Mouse (Mus musculus) midbrain, embryonic 15.5 days (tissue): ENCODE measurements around the gene Unc5cl. TPM values are rescaled to one million over a fixed set of nuclear protein-coding genes. Genes with fewer than 3 reads are reported as not detected.

Experiments used
- ATAC-seq: fragments of 200-750 bp; cut with Nextera tagmentation; replicated peaks from 2 replicates; pipeline ENCODE4 v1.8.0; 2017; ENCODE audit warnings: moderate TSS enrichment
- H3K27ac ChIP-seq: fragments of 300-500 bp; sonication (generic); 2 replicates; pipeline ENCODE4 v1.5.1; 2015; ENCODE audit warnings: mild to moderate bottlenecking, inconsistent platforms
- H3K27me3 ChIP-seq: fragments of 300-500 bp; sonication (generic); replicated peaks from 2 replicates; pipeline ENCODE4 v1.6.1; 2015; ENCODE audit warnings: inconsistent platforms
- H3K36me3 ChIP-seq: fragments of 300-500 bp; sonication (generic); replicated peaks from 2 replicates; pipeline ENCODE4 v1.6.1; 2015; ENCODE audit warnings: inconsistent platforms
- H3K4me1 ChIP-seq: fragments of 300-500 bp; sonication (generic); 2 replicates; pipeline ENCODE4 v1.6.1; 2015; ENCODE audit warnings: inconsistent platforms
- H3K4me2 ChIP-seq: fragments of 300-500 bp; sonication (generic); 2 replicates; pipeline ENCODE4 v1.6.1; 2015; ENCODE audit warnings: inconsistent platforms, mild to moderate bottlenecking, moderate library complexity
- H3K4me3 ChIP-seq: fragments of 300-500 bp; sonication (generic); 2 replicates; pipeline ENCODE4 v1.5.1; 2015; ENCODE audit warnings: mild to moderate bottlenecking, inconsistent platforms
- H3K9ac ChIP-seq: fragments of 300-500 bp; sonication (generic); 2 replicates; pipeline ENCODE4 v1.6.1; 2015; ENCODE audit warnings: mild to moderate bottlenecking, inconsistent platforms
- H3K9me3 ChIP-seq: fragments of 300-500 bp; sonication (generic); 2 replicates; pipeline ENCODE4 v1.6.1; 2016; ENCODE audit warnings: inconsistent platforms
- WGBS: fragments of 180-500 bp; shearing (Covaris S2); methylation state at CpG from one replicate; pipeline ENCODE4 v1.1.7; 2015; ENCODE audit warnings: mixed read lengths; 5-methylcytosine and 5-hydroxymethylcytosine counted together
- polyA plus RNA-seq: library from polyadenylated mRNA; unstranded; fragments of >200 nt; fragmentation: Nextera tagmentation; extraction: Ambion mirVana; gene quantifications from 2 replicates; pipeline ENCODE4 v1.2.1, GENCODE M21; 2015

Gene Unc5cl
- polyA plus RNA-seq, 1 experiment from 2014 or later = 0.22 TPM

DNA sequence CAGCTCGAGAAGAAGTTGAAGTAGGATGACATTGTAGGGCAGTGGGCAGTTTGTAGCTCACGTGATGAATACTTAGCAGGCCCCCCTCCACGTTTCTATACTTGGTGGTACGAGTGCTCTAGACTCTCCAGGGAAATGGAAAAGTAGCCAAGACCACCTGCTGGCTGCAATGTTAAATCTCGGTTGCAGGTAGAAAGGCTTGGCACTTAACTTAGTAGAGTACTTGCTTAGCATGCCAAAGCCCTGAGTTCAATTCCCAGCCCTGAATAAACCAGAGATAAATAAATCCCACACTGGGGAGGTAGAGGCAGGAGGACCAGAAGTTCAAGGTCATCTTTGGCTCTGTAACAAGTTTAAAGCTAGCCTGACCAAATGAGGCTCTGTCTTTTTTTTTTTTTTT lies 20.2 kb upstream of the Unc5cl start:
- no peak overlapping the region for H3K27ac ChIP-seq
- H3K27me3 ChIP-seq = no peaks in the 10 kb centered on the region
- H3K9ac ChIP-seq = no peak overlapping the region
- no peaks in the 10 kb centered on the region; the same call in 1 of the 2 replicates for H3K4me1 ChIP-seq
- no peak overlapping the region for H3K4me2 ChIP-seq
- ATAC-seq = no peak
- 82% methylated on average over 5 of the region's 5 CpGs for WGBS
- no peak overlapping the region for H3K4me3 ChIP-seq
- H3K36me3 ChIP-seq = no peaks in the 10 kb centered on the region
- no peaks in the 10 kb centered on the region for H3K9me3 ChIP-seq

DNA sequence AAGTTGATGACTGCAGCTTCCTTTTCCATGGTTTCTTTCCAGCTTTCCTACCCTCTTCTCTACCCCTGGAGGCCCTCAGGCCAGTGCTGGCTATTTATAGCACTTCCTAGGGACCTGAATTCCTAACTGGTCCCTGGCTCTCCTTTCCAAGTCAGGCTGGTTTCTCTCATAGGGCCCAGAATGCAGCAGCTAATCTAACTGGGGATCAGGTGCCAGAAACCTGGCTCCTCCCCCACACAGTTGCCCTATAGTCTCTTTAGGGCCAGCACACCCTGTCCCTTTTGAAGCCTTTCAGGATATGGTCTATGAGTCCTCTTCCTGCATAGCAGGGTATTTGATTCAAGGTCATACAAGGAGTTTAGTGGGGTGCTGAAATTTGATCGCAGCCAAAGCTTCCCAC lies 18.2 kb upstream of the Unc5cl start:
- 79% methylated on average over 1 of the region's 1 CpGs for WGBS

DNA sequence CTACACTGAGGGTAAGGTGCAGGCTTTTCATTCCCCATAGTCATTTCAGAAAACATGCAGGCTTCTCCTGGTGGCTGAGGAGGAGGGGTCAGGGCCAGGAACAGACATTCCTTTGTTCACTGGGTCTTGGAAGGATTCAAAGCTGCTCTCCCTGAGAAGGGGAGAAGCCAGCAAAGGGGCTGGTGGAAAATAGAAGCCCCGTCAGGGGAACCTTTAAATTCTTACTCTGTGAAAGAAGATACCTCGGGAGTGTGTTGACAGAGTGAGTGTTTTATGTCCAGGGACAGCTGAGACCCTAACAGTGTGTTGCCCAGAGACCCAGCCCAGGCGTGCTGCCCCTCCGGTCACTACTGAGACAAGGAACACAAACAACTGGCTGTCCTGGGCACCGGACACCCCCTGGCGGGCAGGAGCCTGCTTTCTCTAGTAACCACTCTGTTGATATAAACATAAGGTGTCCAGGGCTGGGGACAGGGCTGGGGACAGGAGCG lies 17.2 kb upstream of the Unc5cl start:
- peak; percentile 24; the same call in 1 of the 2 replicates for ATAC-seq
- no peaks in the 10 kb centered on the region for H3K9me3 ChIP-seq
- no peaks in the 10 kb centered on the region; the same call in 1 of the 2 replicates for H3K4me1 ChIP-seq
- no peak overlapping the region for H3K9ac ChIP-seq
- H3K4me3 ChIP-seq = no peak overlapping the region
- WGBS = 40% methylated on average over 7 of the region's 7 CpGs
- H3K27ac ChIP-seq = 0 out of 2 replicates have a peak overlapping the region, but pooled peaks have one; percentile 19
- H3K27me3 ChIP-seq = no peaks in the 10 kb centered on the region
- H3K4me2 ChIP-seq = no peak overlapping the region
- no peaks in the 10 kb centered on the region for H3K36me3 ChIP-seq

More for the DNA sequence above, 18.2 kb upstream of the Unc5cl start:
- no peaks in the 10 kb centered on the region for H3K9me3 ChIP-seq
- no peak for ATAC-seq
- H3K27ac ChIP-seq = no peak overlapping the region
- no peaks in the 10 kb centered on the region; the same call in 1 of the 2 replicates for H3K4me1 ChIP-seq
- H3K36me3 ChIP-seq = no peaks in the 10 kb centered on the region
- H3K9ac ChIP-seq = no peak overlapping the region
- no peak overlapping the region for H3K4me3 ChIP-seq
- no peak overlapping the region for H3K4me2 ChIP-seq
- H3K27me3 ChIP-seq = no peaks in the 10 kb centered on the region

DNA sequence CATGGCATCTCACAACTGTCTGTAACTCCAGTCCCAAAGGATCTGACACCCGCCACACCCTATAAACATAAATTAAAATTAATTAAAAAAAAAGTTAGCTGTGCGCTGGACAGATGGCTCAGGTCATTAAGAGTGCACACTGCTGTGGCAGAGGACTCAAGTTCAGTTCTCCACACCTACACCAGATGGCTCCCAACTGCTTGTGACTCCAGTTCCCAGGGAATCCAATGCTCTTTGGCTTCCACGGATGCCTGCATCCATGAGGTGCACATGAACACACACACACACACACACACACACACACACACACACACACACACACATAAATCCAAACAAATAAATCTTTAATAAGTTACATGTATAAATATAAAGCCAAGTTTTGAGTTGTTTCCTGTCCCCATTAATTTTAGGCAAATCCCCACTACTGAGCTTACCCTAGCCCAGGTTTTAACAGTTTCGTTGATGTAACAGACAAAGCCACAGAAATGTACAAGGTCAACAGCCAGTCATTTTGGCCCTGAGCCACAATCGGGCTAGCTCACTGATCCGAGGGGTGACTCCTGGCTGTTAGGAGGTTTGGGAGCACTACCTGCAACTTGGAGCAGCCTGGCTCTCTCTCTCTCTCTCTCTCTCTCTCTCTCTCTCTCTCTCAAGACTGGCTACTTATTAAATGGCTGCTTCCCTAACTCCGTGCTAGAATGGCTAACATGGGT lies 11.8 kb upstream of the Unc5cl start:
- ATAC-seq = no peak
- Histone ChIP-seq H3K4me3 (no peak overlapping the region), H3K27me3 (no peaks in the 10 kb centered on the region), H3K4me2 (no peak overlapping the region), H3K9me3 (no peaks in the 10 kb centered on the region), H3K36me3 (no peaks in the 10 kb centered on the region), H3K4me1 (no peaks in the 10 kb centered on the region), H3K27ac (no peak overlapping the region), H3K9ac (no peak overlapping the region)
- 68% methylated on average over 7 of the region's 7 CpGs for WGBS

DNA sequence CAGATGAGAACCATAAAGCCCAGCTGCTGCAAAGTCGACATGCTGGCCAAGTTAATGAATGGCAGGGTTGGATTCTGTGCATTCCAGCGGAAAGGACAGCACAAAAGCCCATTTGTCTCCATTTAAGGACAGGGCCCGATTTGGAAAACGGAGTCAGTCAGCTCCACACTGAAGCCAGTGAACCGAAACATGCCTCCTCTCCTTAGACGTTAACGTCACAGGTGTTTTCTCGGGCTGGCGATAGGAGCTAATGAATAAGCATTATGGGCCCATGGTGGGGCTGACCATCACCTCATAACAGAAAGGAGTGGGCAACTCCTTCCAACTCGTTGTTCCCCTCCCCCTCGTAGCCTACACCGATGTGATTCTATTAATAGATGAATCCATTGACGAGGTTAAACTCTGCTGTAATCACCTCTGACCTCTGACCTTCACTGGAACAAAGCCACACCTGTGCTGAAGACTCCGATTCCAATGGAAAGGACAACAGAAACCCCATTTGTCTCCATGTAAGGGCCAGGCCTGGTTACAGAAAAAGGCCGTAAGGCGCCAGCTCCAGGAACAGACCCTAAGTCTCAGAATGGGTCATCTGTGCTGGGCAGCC lies 11.1 kb upstream of the Unc5cl start:
- no peak for ATAC-seq
- 64% methylated on average over 16 of the region's 16 CpGs for WGBS

DNA sequence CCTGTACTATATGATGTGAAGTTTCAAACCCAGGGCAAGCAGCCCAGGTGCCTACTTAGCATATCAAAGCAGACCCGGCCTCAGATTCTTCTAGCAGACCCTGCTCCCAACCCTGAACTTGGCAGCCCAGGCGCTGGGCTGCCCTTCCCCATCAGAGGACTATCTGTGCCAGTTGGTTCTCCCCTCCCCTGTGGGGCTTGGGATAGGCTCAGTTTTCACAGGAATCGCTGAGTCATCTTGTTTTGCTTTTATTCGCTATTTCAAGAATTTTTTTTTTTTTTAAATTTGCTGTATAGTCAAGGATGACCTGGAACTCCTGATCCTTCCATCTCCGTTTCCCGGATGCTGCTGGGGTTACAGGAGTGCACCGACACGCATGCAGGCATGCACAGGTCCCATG lies 7.0 kb upstream of the Unc5cl start:
- peaks cover 4% of the 10 kb centered on the region; the same call in 1 of the 2 replicates for H3K4me1 ChIP-seq
- H3K4me3 ChIP-seq = no peak overlapping the region
- H3K27me3 ChIP-seq = no peaks in the 10 kb centered on the region
- H3K27ac ChIP-seq = no peak overlapping the region
- H3K9ac ChIP-seq = no peak overlapping the region
- H3K4me2 ChIP-seq = no peak overlapping the region
- no peaks in the 10 kb centered on the region for H3K36me3 ChIP-seq
- ATAC-seq = no peak
- H3K9me3 ChIP-seq = no peaks in the 10 kb centered on the region
- 77% methylated on average over 8 of the region's 8 CpGs for WGBS

More for the DNA sequence above, 11.1 kb upstream of the Unc5cl start:
- Histone ChIP-seq H3K4me2 (no peak overlapping the region), H3K4me3 (no peak overlapping the region), H3K27ac (no peak overlapping the region), H3K9ac (no peak overlapping the region), H3K27me3 (no peaks in the 10 kb centered on the region), H3K9me3 (no peaks in the 10 kb centered on the region), H3K4me1 (no peaks in the 10 kb centered on the region), H3K36me3 (no peaks in the 10 kb centered on the region)

DNA sequence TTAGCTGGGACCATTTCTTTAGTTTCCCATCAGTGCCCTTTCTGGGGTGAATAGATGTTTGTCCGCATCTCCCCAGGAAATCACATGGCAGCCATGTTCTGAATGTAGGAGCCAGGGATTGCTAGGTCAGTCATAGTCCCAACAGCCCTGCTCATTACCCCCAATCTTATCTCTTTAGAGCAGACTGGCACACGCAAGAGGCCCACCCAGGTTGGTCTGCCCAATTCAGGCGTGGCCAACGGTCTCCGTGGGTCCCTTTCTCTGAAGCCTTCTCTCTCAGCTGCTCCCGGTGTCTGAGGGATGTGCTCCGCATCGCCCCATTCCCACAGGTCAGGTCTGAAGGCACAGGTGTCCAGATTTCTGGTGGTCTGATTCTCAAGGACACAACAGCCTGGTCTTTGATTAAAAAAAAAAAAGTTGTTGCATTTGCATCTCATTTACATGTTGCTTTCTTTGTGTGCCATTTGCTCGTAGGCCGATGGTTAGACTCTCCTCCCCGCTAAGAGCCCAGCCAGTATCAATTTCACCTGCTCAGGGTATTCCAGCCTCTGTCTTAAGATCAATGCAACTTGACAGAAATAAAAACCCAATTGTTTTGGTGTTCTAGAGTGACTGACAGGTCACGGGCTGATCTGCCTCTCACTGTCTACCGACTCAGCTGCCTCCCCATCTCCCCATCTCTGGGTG lies 3.9 kb upstream of the Unc5cl start:
- Histone ChIP-seq H3K4me3 (no peak overlapping the region), H3K4me1 (peaks cover 4% of the 10 kb centered on the region; the same call in 1 of the 2 replicates), H3K36me3 (no peaks in the 10 kb centered on the region), H3K9me3 (no peaks in the 10 kb centered on the region), H3K27me3 (no peaks in the 10 kb centered on the region), H3K9ac (no peak overlapping the region), H3K27ac (no peak overlapping the region), H3K4me2 (no peak overlapping the region)
- ATAC-seq = no peak
- WGBS = 68% methylated on average over 13 of the region's 13 CpGs

DNA sequence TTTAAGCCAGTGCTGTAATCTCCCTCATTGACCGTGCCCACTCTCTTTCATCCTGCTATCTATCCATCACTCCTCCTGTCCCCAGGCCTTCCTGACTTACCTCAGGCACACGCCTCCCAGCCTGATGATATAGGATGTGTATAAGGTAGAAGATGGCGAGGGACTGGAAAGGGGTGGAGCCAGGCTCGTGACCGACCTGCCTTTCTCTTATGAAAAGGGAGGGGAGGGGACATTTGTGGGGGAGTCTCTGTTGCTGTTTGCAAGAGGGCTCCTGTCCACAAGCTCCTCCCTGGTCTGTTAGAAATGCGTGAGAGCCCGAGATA lies 3.4 kb upstream of the Unc5cl start, which contains the start of gene Tspo2:
TSS of gene Tspo2 (minus strand) at position 170 of the 323 bp plus-strand sequence.
- no peaks in the 10 kb centered on the region for H3K27me3 ChIP-seq
- no peak within 1 kb of the TSS for H3K4me3 ChIP-seq
- no peak within 1 kb of the TSS for H3K9ac ChIP-seq
- peaks cover 4% of the 10 kb centered on the region; the same call in 1 of the 2 replicates for H3K4me1 ChIP-seq
- H3K4me2 ChIP-seq = no peak within 1 kb of the TSS
- peak; percentile 33; the same call in 1 of the 2 replicates for ATAC-seq
- no peaks in the 10 kb centered on the region for H3K36me3 ChIP-seq
- H3K27ac ChIP-seq = no peak within 1 kb of the TSS
- no peaks in the 10 kb centered on the region for H3K9me3 ChIP-seq
- WGBS = 73% methylated on average over 7 of the region's 7 CpGs

DNA sequence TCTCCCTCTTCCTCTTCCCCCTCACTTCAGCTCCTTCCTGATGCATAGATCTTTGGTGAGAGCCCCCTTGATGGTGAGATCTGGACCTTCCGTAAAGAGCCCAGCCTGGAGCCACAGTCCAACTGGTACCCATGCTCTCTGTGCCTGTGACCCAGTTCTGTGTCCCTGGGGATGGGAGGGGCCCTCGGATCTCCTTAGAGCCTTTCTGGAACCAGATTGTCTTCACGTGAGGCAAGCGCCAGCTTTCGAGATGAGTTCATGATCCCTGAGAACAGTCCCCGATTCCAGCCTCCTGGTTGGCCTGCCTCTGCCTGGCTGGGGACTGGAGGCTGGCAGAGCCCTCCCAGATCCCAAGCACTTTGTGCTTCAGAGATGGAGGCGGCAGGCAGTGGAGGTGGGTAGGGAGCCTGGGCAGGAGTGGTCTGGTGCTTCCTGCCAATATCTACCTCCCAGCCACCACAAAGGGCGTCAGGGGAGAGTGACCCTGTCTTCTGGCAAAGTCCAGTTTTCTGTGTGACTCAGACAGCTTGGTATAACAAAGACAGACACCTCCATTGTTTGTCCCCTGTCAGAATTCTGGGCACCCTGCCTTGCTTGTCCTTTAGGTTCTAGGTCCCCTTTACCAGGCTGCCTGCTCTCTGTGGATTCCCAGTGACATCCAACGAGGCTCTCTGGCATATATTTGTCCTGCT lies 2.8 kb upstream of the Unc5cl start:
- Histone ChIP-seq H3K9ac (no peak overlapping the region), H3K36me3 (no peaks in the 10 kb centered on the region), H3K4me1 (peaks cover 4% of the 10 kb centered on the region; the same call in 1 of the 2 replicates), H3K27me3 (no peaks in the 10 kb centered on the region), H3K9me3 (no peaks in the 10 kb centered on the region), H3K27ac (no peak overlapping the region), H3K4me2 (no peak overlapping the region), H3K4me3 (no peak overlapping the region)
- ATAC-seq = 0 out of 2 replicates have a peak, but pooled peaks have one; percentile 27
- WGBS = 70% methylated on average over 9 of the region's 9 CpGs

DNA sequence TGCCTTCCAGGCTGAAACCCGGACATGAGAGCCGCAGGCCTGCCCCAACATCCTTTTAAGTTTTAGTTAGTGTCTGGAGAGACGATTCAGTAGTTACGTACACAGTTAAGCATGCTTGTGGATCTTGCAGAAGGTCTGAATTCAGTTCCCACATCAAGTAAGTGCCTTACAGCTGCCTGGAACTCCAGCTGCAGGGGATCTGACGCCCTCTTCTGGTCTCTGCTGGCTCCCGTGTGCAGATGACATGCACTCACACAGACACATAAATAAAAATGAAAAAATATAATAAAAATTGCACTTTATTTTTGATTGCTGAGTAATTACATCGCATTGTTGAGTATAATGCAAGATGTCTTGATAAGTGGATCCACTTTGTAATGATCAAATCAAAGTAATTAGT lies 1.2 kb upstream of the Unc5cl start:
- Histone ChIP-seq H3K36me3 (no peaks in the 10 kb centered on the region), H3K27me3 (no peaks in the 10 kb centered on the region), H3K27ac (no peak overlapping the region), H3K4me2 (no peak overlapping the region), H3K9me3 (no peaks in the 10 kb centered on the region), H3K9ac (no peak overlapping the region), H3K4me3 (no peak overlapping the region), H3K4me1 (peaks cover 4% of the 10 kb centered on the region; the same call in 1 of the 2 replicates)
- ATAC-seq = no peak
- 76% methylated on average over 7 of the region's 7 CpGs for WGBS

DNA sequence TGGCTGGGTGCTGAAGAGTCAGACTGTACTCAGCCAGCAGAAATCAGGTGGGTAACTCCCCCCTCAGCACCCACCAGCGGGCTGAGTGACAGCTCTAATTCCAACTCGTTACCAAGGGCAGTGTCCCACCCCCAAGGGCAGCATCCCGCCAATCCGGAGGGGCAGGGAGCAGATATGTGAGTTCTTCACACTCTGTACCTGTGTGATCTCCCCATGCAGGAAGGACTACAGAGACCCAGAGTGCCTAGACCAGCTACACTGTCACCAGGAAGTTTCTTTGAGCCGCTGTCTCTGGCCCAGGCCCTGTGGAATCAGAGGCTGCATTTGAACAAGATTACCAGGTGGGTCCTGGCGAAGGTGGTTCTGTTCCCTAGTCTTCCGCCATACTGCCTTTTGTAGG lies 511 bp upstream of the Unc5cl start:
- no peak overlapping the region for H3K27ac ChIP-seq
- ATAC-seq = no peak
- no peak overlapping the region for H3K4me2 ChIP-seq
- no peak overlapping the region for H3K9ac ChIP-seq
- peaks cover 4% of the 10 kb centered on the region; the same call in 1 of the 2 replicates for H3K4me1 ChIP-seq
- H3K36me3 ChIP-seq = no peaks in the 10 kb centered on the region
- H3K9me3 ChIP-seq = no peaks in the 10 kb centered on the region
- no peaks in the 10 kb centered on the region for H3K27me3 ChIP-seq
- no peak overlapping the region for H3K4me3 ChIP-seq
- WGBS = 59% methylated on average over 7 of the region's 7 CpGs

DNA sequence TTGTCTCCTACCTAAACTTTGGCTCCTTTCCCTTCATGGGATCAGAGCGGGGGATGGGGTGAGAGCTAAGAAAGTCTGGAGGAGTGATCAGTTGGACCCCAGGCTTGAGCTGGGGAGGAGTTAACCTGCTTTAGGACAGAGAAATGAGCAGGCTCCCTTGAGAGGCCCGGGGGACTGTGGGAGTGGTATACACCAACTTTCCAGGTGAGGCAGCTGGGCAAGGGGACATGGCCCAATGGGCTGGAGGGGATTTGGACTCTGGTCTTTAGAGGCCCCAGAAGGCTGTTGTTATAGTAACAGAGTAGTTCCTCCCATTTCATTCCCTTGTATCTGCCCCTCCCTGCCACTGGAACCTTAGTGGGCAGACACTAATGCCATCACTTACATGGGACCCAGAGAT lies 1.3 kb downstream of the Unc5cl start:
- Histone ChIP-seq H3K4me1 (peaks cover 4% of the 10 kb centered on the region; the same call in 1 of the 2 replicates), H3K4me3 (no peak overlapping the region), H3K9me3 (no peaks in the 10 kb centered on the region), H3K9ac (no peak overlapping the region), H3K27me3 (no peaks in the 10 kb centered on the region), H3K36me3 (no peaks in the 10 kb centered on the region), H3K4me2 (no peak overlapping the region), H3K27ac (no peak overlapping the region)
- no peak for ATAC-seq
- 100% methylated on average over 2 of the region's 2 CpGs for WGBS
